Mouse (Mus musculus) 416B (cell line): ENCODE measurements around the gene Kat2a.
A peak's percentile ranks its signal among the peaks of the same experiment; 100 is the strongest.

ENCODE experiments used
- DNase-seq: peaks from one replicate; pipeline ENCODE4 v3.0.0; 2011; ENCODE audit warnings: low read depth

The Kat2a gene

GRCm38 (mm10) chr11:100710977-100711376 lies 1.3 kb downstream of the Kat2a start:
- no peak for DNase-seq

DNA sequence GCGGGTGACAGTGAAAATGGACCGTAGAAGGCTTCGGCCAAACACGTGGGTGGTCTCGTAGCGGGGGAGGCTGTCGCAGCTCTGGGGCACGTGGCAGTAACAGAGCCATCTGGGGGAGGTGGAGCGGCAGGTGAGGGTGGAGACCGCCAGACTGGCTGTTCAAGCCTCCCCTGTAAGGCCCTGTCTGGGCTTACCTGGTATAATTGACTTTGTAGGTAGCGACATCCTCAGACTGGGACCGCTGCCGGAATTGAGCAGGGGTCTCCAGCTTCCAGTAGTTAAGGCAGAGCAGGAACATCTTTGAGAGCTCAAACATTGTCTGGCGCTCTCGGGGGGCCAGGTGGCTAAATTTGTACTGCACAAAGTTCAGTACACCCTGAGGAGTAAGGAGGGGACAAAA lies 1.7 kb downstream of the Kat2a start:
- DNase-seq = no peak

DNA sequence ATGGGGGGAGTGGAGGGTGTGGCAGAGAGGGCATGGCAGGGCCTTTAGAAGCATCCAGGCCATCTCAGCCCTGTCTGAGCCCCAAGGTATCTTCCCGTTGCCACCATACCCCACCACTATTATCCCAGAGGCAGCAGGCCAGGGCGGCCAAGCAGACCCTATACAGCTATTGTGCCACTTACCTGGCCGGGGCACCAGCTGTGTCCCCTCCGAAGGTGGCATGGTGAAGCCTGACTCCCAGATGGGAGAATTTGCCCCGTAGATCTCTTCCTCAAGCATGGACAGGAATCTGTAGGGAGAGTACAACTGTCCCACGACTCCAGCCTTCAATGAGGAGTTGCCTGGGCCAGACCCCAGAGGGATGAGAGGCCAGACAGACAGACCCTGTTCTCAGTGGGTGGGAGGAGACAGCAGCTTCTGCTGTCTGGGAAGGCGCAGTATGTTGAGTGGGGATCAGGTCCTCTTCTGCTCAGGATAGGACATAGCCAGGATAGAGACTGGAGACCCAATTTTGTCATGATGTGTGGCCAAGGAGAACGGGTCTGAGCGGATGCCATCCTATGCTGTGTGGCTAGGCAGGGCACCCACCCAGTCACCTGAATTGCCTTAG lies 3.0 kb downstream of the Kat2a start:
- no peak for DNase-seq

DNA sequence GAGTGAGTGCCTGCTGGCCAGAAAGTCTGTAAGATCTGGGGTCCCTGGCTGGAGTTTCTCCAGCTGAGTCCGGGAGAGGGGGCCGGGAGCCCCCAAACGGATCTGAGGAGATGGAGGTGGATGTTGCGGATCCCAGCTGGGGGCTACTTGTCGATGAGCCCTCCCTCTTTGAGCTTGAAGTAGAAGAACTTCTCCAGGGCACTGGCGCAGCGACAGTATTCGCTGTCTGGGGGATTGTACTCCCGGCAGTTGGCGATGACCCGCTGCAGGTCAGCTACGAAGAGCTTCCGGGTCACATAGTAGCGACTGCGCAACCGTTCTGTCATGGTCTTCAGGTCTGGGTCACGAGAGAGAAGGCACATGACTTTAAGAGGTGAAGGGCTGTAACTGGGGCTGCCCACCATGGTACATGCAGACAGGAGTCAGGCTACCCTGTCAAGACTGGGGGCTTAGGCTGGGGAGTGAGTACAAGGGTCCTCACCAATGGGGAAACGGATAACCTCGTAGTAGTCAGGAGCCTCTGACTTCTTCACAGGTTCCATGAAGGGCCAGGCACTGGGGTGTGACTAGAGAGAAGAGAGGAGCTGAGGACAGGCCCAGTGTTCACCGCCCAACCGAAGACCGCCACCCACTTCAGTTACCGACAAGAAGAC lies 7.0 kb downstream of the Kat2a start:
- no peak for DNase-seq

GRCm38 (mm10) chr11:100703851-100704531 lies 8.3 kb downstream of the Kat2a start, which contains the start of gene Dhx58:
TSS of gene Dhx58 (minus strand) at chr11:100704271.
- DNase-seq = peak; percentile 81

- no peak for DNase-seq
Observed at GRCm38 (mm10) chr11:100703366-100703765, 8.9 kb downstream of the Kat2a start.

GRCm38 (mm10) chr11:100702906-100703305 lies 9.4 kb downstream of the Kat2a start:
- peak; percentile 34 for DNase-seq

DNA sequence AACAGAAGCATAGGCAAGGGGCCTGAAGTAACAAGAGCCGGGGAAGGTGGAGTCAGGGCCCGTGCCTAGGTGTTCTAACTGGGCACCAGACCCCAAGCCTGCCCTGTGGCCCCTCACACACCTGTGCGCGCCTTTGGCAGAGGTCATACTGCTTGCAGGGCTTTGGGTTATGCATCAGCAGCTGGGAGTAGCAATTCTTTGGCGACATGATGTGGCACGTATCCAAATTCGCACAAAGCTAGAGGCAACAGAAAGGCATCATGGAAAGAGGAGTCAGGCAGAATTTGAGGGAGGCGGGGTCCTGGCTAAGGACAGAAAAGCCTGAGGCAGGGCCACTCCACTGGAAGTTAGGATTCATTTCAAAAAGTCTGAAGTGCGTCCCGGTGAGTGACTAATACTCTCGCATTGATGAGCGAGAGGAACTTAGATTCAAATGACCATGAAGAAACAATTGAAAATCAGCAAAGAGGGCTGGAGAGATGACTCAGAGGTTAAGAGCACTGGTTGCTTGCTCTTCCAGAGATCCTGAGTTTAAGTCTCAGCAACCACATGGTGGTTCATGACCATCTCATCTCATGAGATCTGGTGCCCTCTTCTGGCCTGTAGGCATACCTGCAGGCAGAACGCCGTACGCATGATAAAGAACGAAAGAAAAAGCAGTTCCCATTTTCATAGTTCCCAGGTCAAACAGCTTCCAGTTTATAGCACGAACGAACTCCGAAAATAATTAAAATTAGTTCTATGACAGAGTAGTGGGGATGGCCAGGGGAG lies 10.0 kb downstream of the Kat2a start:
- peak; percentile 93 for DNase-seq

GRCm38 (mm10) chr11:100701301-100701700 lies 11.0 kb downstream of the Kat2a start:
- peak; percentile 73 for DNase-seq

DNA sequence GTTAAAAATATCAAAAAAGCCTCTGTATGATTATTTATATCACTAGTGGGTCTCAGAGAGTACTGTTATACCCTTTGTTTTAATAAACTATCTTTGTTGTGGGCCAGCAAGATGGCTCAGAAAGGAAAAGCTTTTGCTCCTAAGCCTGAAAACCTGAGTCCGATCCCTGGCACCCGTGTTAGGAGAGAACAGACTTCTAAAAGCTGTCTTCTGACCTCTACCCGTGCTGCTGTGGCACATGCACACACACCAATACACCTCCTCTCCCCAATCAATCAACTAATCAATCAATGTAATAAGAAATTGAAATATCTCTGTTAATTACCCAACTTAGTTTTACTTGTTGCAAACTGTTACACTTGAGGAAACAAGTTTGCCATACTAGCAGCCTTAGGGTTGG lies 11.6 kb downstream of the Kat2a start:
- no peak for DNase-seq

DNA sequence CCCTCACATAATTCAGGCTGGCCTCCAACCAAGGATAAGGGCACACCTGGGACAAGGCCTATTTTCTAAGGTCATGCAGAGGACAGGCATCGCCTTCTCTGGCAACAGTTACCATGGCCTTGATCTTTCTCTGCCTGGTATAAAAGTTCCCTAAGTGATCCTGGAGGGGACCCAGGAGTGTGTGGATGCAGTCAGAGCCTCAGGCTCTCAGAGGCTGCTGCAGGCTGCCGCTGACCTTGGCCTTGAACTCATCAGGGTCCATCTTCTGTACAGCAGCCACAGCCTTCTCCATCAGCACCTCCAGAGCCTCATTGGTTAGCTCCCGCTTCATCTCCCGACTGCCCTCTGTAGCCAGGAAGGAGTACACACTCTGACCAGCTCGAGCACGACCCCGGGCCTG lies 14.3 kb downstream of the Kat2a start:
- DNase-seq = no peak

DNA sequence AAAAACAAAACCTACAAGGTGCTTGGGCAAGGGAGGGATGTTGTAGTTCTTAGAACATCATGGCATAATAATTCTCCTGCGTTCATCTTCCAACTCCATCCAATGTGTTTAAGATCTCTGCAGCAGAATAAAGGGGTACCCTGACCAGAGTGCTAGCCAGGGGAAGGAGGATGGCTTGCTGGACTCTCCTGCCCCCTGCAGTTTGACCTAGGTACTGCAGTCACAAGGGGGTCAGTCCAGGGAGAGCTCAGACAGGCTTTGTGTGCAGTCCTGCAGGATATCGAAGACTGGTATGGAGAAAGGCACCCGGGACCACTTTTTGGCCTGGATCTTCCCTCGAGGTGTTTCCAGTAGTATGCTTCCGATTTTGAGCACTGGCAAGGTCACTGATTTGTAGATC lies 17.3 kb downstream of the Kat2a start:
- DNase-seq = peak; percentile 66

DNA sequence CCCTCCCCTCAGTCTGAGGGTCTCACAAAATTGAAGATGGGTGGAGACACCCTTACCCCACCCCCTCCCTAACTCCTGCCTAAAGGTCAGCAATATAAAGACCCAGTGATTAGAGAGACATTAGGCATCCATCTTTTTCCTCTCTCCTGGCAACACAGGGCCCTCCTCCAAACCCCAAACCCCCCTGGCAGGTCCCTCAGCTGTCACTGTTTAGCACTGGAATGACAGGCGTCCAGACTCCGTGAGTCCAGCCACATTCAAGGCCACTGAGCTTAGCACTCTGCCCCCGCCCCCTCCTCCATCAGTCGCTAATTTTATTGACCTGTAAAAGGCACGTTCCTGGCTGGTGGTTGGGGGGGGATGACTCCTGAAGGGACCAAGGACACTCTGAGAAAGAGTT lies 19.1 kb downstream of the Kat2a start:
- no peak for DNase-seq

GRCm38 (mm10) chr11:100692164-100692616 lies 20.1 kb downstream of the Kat2a start, which contains the start of gene Zfp385c:
TSS of gene Zfp385c (minus strand) at chr11:100692455.
- no peak for DNase-seq

DNA sequence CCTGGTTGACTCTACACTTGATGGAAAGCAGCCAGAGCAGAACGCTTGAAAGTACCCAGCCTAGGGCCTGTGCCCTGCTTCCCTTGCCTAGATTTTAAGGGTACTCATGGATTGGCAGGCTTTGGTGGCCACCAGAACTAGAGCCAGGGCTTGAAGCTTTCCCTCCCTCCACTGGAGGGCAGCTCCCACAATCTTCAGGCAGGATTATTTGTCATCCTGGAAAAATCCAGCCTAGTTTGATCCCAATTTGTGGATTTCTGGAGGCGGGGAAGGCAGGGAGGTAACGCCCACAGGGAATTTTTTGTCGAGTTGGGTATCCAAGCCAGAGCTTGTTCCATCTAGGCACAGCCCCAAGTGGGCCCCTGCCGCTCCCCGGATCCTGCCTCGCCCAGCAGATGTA lies 21.9 kb downstream of the Kat2a start:
- no peak for DNase-seq

- no peak for DNase-seq
Observed at GRCm38 (mm10) chr11:100688443-100688842, 23.8 kb downstream of the Kat2a start.

GRCm38 (mm10) chr11:100687265-100687664 lies 25.0 kb downstream of the Kat2a start:
- no peak for DNase-seq

DNA sequence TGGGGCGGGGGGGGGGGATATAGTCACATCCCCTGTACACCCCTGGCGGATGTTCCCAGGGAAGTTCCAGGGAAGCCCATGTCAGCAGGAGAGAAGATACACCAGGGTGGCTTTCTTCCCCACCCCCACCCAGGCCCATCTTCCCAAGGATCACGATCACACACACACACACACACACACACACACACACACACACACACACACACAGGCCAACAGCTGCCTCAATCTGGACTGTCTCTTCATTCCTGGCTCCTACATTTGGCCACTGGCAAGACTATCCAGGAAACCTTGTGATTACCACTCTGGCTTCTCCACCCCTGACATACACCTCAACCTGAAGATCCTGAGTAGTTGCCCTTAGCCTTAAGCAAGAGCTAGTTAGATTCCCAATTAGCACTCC lies 26.9 kb downstream of the Kat2a start:
- DNase-seq = no peak

GRCm38 (mm10) chr11:100684084-100684483 lies 28.2 kb downstream of the Kat2a start:
- DNase-seq = no peak

- no peak for DNase-seq
Observed at GRCm38 (mm10) chr11:100682526-100682925, 29.7 kb downstream of the Kat2a start.

GRCm38 (mm10) chr11:100681826-100682225 lies 30.4 kb downstream of the Kat2a start:
- no peak for DNase-seq

DNA sequence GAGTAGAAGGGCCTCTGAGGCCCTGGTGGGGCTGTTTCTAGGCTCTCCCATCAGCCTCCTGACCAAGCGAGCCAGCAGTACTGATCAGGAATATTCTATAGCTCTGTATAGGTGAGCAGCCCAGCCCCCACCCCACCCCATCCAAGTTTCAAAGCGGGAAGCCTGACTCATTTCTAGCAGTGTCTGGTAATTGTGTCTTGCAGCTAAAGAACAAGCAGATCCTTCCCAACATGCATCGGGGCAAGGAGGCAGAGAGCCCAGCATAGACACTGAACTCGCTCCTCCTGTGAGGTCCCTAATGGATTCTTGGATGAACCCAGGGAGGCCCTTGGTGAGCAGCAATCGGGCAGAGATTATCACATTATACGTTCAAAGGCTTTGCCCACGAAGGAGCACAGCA lies 34.5 kb downstream of the Kat2a start:
- DNase-seq = no peak
